Mouse (Mus musculus): ENCODE data around the gene Sytl5.

DNA sequence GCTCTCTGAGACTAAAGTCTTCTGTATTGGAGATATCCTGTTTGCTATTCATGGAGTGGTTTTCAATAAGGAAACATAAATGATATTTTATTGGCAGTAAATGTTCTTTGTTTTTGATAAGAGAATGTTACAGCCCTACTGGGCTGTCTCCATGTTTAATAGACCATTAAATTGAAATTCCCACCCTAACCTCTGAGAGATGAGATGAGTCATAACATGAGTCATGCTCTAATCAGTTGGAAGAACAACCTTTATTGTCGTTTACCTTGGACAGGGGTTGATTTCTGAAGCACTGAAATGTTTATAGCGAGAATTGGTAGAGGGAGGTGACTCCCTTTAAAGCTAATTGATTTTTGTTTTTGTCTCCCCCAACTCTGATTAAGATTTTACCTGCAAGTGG is 24.1 kb downstream of the Sytl5 start:
- TF ChIP-seq GATA1 (IDR thresholded peaks at IDR 0.05; ENCODE audit: borderline replicate concordance, low read length) (no peak), FLI1 (IDR thresholded peaks at IDR 0.05; ENCODE audit: low read length) (no peak)

All from megakaryocyte, embryonic 14.5 days (primary cell).